Mouse (Mus musculus) stomach, postnatal 0 days (tissue): ENCODE results near the gene Cct7. TPM values are rescaled to one million over a fixed set of nuclear protein-coding genes. Genes with fewer than 3 reads are reported as not detected.
"Not testable (repeated sequence)": the region's sequence is repeated elsewhere in the genome, so short reads cannot be mapped to it uniquely, and the experiment has no call there.

Experiments used
- ATAC-seq: fragments of 200-750 bp; cut with Nextera tagmentation; 2 replicates; pipeline ENCODE4 v1.8.0; 2017; ENCODE audit not compliant: low FRiP score, low TSS enrichment
- DNase-seq: peaks from one replicate; pipeline ENCODE4 v3.0.0-alpha.2; 2016; ENCODE audit warnings: low spot score
- H3K27ac ChIP-seq: fragments of 300-500 bp; sonication (generic); replicated peaks from 2 replicates; pipeline ENCODE4 v1.5.1; 2014; ENCODE audit warnings: mild to moderate bottlenecking, control low read depth
- H3K27me3 ChIP-seq: fragments of 300-500 bp; sonication (generic); 2 replicates; pipeline ENCODE4 v1.6.1; 2014; ENCODE audit warnings: low read length; ENCODE audit not compliant: control insufficient read depth, insufficient read depth
- H3K36me3 ChIP-seq: fragments of 300-500 bp; sonication (generic); 2 replicates; pipeline ENCODE4 v1.6.1; 2014; ENCODE audit warnings: low read length, mixed read lengths; ENCODE audit not compliant: control insufficient read depth, insufficient read depth
- H3K4me1 ChIP-seq: fragments of 300-500 bp; sonication (generic); replicated peaks from 2 replicates; pipeline ENCODE4 v1.6.1; 2014; ENCODE audit warnings: antibody characterized with exemption; ENCODE audit not compliant: control insufficient read depth, insufficient read depth
- H3K4me2 ChIP-seq: fragments of 300-500 bp; sonication (generic); replicated peaks from 2 replicates; pipeline ENCODE4 v1.6.1; 2014; ENCODE audit warnings: low read depth, mild to moderate bottlenecking, control low read depth, moderate library complexity
- H3K4me3 ChIP-seq: fragments of 300-500 bp; sonication (generic); 2 replicates; pipeline ENCODE4 v1.5.1; 2014; ENCODE audit warnings: low read depth, low read length, control low read depth
- H3K9ac ChIP-seq: fragments of 300-500 bp; sonication (generic); 2 replicates; pipeline ENCODE4 v1.6.1; 2014; ENCODE audit warnings: mild to moderate bottlenecking, low read length, control low read depth, mixed read lengths
- H3K9me3 ChIP-seq: fragments of 300-500 bp; sonication (generic); 2 replicates; pipeline ENCODE4 v1.6.1; 2016; ENCODE audit warnings: low read length; ENCODE audit not compliant: control insufficient read depth
- CTCF ChIP-seq: IDR thresholded peaks from 2 replicates; pipeline ENCODE4 v1.5.1; 2016; ENCODE audit warnings: antibody characterized with exemption, low read depth, mild to moderate bottlenecking, moderate library complexity
- EP300 ChIP-seq: optimal IDR thresholded peaks from 2 replicates; pipeline ENCODE3; 2016; ENCODE audit warnings: antibody characterized with exemption
- WGBS: fragments of 180-500 bp; shearing (Covaris S2); extraction: QIAGEN DNeasy Blood & Tissue Kit; methylation state at CpG from one replicate; pipeline ENCODE4 v1.1.7; 2014; 5-methylcytosine and 5-hydroxymethylcytosine counted together
- polyA plus RNA-seq: library from polyadenylated mRNA; unstranded; fragments of >200 nt; fragmentation: Nextera tagmentation; extraction: Ambion mirVana; gene quantifications from 2 replicates; pipeline ENCODE4 v1.2.1, GENCODE M21; 2015

Cct7 gene
- polyA plus RNA-seq, 1 experiment from 2014 or later = 219 TPM

DNA sequence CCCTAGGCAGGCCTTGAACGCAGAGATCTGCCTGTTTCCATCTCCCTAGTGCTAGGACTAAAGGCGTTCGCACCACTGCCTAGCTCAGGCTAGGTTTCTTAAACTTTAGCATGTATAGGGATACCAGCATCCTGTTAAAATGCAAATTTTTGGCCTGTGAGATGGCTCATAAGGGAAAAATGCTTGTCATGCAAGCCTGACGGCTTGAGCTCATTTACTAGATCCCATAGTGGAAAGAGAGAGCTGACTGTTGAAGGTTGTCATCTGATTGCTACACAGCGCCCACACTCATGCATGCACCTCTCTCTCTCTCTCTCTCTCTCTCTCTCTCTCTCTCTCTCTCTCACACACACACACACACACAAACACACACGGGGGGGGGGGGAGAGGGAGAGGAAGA, 14.7 kb upstream of the Cct7 start:
- no peak for ATAC-seq
- no peaks in the 10 kb centered on the region for H3K4me1 ChIP-seq
- no peak overlapping the region for H3K4me2 ChIP-seq
- H3K36me3 ChIP-seq = peaks cover 7% of the 10 kb centered on the region; the same call in 1 of the 2 replicates
- H3K9me3 ChIP-seq = no peaks in the 10 kb centered on the region
- H3K9ac ChIP-seq = no peak overlapping the region
- no peak overlapping the region for H3K27ac ChIP-seq
- no peak for DNase-seq
- WGBS = 87% methylated on average over 5 of the region's 6 CpGs
- no peak for TF ChIP-seq CTCF
- TF ChIP-seq EP300 = no peak
- no peaks in the 10 kb centered on the region for H3K27me3 ChIP-seq
- no peak overlapping the region for H3K4me3 ChIP-seq

DNA sequence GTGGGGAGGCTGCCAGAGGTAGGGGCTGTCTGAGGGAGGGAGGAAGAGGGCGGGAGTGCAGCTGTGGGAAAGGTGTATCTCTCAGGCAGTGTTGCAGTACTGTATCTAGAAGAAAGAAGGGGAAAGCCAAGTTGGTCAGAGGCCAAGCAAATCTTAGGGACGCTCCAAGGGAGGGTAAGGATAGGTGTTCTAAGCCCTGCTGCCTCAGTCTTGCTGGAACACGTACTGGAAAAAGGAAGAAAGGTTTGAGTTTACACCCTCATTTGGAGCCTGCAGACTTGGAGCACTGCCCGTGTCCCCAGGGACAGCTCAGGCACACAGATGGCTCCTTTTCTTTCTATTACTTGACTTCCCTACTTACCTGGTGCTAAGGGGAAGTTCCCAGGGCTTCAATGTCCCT, 10.2 kb upstream of the Cct7 start:
- no peak overlapping the region for H3K27ac ChIP-seq
- TF ChIP-seq EP300 (no peak), CTCF (no peak)
- ATAC-seq (no peak), DNase-seq (no peak)
- H3K9me3 ChIP-seq = no peaks in the 10 kb centered on the region
- no peak overlapping the region for H3K4me3 ChIP-seq
- H3K4me1 ChIP-seq = no peaks in the 10 kb centered on the region
- no peak overlapping the region for H3K4me2 ChIP-seq
- H3K36me3 ChIP-seq = peaks cover 12% of the 10 kb centered on the region
- H3K9ac ChIP-seq = no peak overlapping the region
- H3K27me3 ChIP-seq = no peaks in the 10 kb centered on the region
- WGBS = 79% methylated on average over 4 of the region's 4 CpGs

DNA sequence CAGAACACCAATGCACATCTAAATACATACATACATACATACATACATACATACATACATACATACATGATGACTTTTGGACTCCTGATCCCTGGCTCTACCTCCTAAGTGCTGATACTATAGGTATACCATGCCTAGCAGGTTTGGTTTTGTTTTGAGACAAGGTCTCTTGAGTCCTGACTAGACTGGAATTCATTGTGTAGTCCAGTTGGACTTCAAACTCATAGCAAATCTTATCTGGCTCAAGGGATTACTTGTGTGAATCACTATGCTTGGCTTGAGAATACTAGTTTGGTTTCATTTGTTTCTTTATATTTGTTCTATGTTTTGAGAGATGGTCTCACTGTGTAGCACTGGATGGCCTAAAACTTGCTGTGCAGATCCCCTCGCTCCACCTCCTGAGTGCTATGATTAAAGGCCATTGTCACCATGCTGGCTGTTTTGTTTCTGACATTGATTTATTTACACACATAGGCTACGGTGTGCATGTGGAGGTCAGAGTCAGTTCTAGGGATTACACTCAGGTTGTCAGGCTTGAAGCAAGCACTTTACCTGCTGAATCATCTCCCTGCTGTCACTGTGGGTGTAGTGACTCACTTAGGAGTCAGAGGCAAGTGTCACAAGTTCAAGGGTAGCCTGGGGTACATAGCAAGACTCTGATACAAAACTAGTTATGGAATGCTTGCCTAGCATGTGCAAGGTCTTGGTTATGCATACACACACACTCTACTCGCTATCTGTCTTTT, 7.7 kb upstream of the Cct7 start:
- TF ChIP-seq EP300 (no peak), CTCF (no peak)
- 59% methylated on average over 3 of the region's 3 CpGs for WGBS
- Histone ChIP-seq H3K36me3 (peaks cover 12% of the 10 kb centered on the region), H3K4me2 (no peak overlapping the region), H3K27me3 (no peaks in the 10 kb centered on the region), H3K4me1 (no peaks in the 10 kb centered on the region), H3K9ac (no peak overlapping the region), H3K27ac (no peak overlapping the region; the same call in 1 of the 2 replicates), H3K4me3 (no peak overlapping the region), H3K9me3 (no peaks in the 10 kb centered on the region)
- peak; percentile 26 for DNase-seq
- ATAC-seq = peak; percentile 79

DNA sequence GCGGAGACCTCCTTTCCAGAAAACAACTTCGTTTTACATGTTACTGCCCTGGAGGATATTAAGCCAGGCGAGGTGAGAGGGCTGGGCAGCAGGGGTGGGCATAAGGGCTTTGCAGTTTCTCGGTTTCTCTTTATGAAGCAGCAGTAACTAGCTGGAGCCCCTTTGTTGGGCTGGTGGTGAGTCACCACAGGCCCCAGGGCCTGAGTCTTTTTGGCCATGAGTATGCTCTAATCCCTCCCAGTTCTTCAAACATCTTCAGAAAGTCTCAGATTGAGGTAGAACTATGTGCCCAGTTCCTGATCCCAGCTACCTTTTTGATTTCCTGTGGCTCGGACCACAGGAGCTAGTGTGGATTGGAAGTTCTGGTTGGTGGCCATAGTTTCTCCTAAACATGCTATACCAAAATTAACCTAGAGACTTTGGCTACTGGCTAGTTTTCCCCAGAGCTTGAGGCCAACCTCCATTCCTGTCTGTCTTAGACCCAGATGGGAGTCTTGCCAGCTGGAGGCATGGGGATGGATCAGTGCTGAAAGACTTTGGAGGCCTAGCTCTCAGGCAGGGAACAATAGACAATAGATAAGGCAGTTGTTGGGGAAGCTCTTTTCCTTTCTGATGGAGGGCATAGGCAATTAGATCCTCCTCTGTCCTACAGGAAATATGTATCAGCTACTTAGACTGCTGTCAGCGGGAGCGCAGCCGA, 6.9 kb upstream of the Cct7 start:
- Histone ChIP-seq H3K27ac (no peak overlapping the region; the same call in 1 of the 2 replicates), H3K4me3 (no peak overlapping the region), H3K9ac (no peak overlapping the region), H3K4me1 (no peaks in the 10 kb centered on the region), H3K27me3 (no peaks in the 10 kb centered on the region), H3K36me3 (peaks cover 11% of the 10 kb centered on the region), H3K4me2 (no peak overlapping the region), H3K9me3 (no peaks in the 10 kb centered on the region)
- WGBS = 81% methylated on average over 8 of the region's 8 CpGs
- TF ChIP-seq CTCF (no peak), EP300 (no peak)
- DNase-seq = no peak
- no peak for ATAC-seq

DNA sequence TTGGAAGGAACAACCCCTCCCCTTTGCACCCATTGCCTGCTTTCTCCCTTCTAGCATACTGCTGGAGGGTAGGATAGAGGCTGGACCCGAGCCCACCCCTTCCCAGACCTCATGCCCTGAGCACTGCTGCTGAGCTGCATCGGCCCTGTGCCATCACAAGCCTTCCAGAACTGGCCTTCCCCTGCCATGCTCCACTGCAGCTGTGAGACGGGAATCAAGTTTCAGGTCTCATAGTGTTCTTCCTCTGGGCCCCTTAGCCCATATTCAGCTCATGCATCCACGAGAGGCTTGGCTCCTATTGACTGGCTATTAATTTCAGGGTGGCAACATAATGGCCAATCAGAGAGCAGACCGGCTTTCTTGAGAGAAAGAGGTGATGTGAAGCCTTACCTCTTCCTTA, 6.0 kb upstream of the Cct7 start:
- no peak for ATAC-seq
- 78% methylated on average over 5 of the region's 5 CpGs for WGBS
- no peaks in the 10 kb centered on the region for H3K9me3 ChIP-seq
- no peak overlapping the region for H3K9ac ChIP-seq
- H3K36me3 ChIP-seq = peaks cover 5% of the 10 kb centered on the region; the same call in 1 of the 2 replicates
- no peak overlapping the region for H3K4me3 ChIP-seq
- DNase-seq = no peak
- TF ChIP-seq EP300 (no peak), CTCF (no peak)
- no peak overlapping the region for H3K4me2 ChIP-seq
- H3K4me1 ChIP-seq = no peaks in the 10 kb centered on the region
- H3K27me3 ChIP-seq = no peaks in the 10 kb centered on the region
- no peak overlapping the region for H3K27ac ChIP-seq

DNA sequence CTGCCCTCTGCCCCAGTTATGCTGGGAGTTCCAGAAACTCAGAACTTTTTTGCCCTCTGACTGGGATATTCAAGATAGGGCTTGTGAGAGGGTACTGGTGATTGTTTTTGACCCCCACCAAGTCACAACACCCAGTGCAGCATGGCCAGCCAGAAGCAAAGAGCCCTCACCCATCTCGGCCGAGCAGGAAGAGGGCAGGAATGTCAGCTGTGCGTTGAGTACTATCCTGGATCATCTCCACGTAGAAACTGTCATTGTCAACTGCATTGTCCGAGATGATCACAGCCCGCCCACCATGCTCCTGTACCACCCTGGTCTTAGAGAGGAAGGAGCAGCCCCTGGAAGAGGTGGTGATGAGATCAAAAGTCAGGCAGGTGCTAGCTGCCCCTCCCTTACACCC, 4.0 kb upstream of the Cct7 start:
- no peak overlapping the region for H3K9ac ChIP-seq
- ATAC-seq (no peak), DNase-seq (no peak)
- H3K4me2 ChIP-seq = no peak overlapping the region
- TF ChIP-seq EP300 (no peak), CTCF (no peak)
- no peak overlapping the region for H3K4me3 ChIP-seq
- peaks cover 5% of the 10 kb centered on the region; the same call in 1 of the 2 replicates for H3K36me3 ChIP-seq
- no peak overlapping the region for H3K27ac ChIP-seq
- no peaks in the 10 kb centered on the region for H3K9me3 ChIP-seq
- no peaks in the 10 kb centered on the region for H3K4me1 ChIP-seq
- WGBS = 85% methylated on average over 6 of the region's 6 CpGs
- no peaks in the 10 kb centered on the region for H3K27me3 ChIP-seq

DNA sequence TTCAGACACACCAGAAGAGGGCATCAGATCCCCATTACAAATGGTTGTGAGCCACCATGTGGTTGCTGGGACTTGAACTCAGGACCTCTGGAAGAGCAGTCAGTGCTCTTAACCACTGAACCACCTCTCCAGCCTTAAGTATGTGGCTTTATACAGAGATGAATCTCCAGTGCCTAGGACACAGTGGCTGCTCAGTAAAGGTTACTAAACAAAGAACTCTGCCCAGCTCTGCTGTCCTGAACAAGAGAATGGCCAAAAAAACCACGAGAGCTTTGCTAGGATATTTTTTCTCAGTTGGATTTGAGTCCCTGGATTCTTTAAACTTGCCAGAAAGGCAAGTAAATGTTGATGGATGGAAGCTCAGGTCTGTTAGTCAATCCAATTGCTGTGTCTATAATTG, 1.2 kb upstream of the Cct7 start:
- 47% methylated on average over 1 of the region's 1 CpGs for WGBS
- H3K9ac ChIP-seq, H3K27ac ChIP-seq, ATAC-seq, H3K27me3 ChIP-seq, H3K9me3 ChIP-seq, H3K36me3 ChIP-seq, H3K4me1 ChIP-seq, DNase-seq: not testable (repeated sequence)
- Histone ChIP-seq H3K4me3 (0 out of 2 replicates have a peak overlapping the region, but pooled peaks have one; percentile 82), H3K4me2 (peak overlapping the region; percentile 98)
